In genomic region chr1:119420189-119420983, GRCm38 (mm10) we compare ENCODE assay signal across 8 mouse cellular contexts. TPM values are rescaled to one million over a fixed set of nuclear protein-coding genes. Genes with fewer than 3 reads are reported as not detected.
DNase-seq lines count a peak whose midpoint lies in the region; ATAC-seq and TF ChIP-seq lines count a peak whose summit lies in the region.

No protein-coding gene starts in this region.

- no peaks in the 10 kb centered on the region for H3K9me3 ChIP-seq in kidney, postnatal 0 days (replicated peaks; ENCODE audit: low read length)
- H3K9me3 ChIP-seq in forebrain, embryonic 12.5 days, result no peaks in the 10 kb centered on the region
- no peaks in the 10 kb centered on the region for H3K9me3 ChIP-seq in liver, embryonic 11.5 days (ENCODE audit: control insufficient read depth, low read length)

- peak overlapping the region; percentile 57 for H3K4me3 ChIP-seq in kidney, postnatal 0 days (replicated peaks; ENCODE audit: low read depth, low read length)
- peak overlapping the region; percentile 64 for H3K4me3 ChIP-seq in forebrain, embryonic 12.5 days (replicated peaks)
- H3K4me3 ChIP-seq in liver, embryonic 11.5 days (ENCODE audit: low read depth, low read length), result peak overlapping the region; percentile 60

- peak overlapping the region; percentile 98 for H3K4me2 ChIP-seq in kidney, postnatal 0 days (ENCODE audit: low read length)
- H3K4me2 ChIP-seq in forebrain, embryonic 12.5 days, result peak overlapping the region; percentile 97
- peak overlapping the region; percentile 86 for H3K4me2 ChIP-seq in liver, embryonic 11.5 days

- no peak for ATAC-seq in kidney, postnatal 0 days (replicated peaks; ENCODE audit: low FRiP score, low read depth)
- peak; percentile 7; the same call in 1 of the 2 replicates for ATAC-seq in forebrain, embryonic 12.5 days (ENCODE audit: low FRiP score)
- ATAC-seq in liver, embryonic 11.5 days (replicated peaks; ENCODE audit: low FRiP score), result no peak

- H3K27me3 ChIP-seq in kidney, postnatal 0 days (ENCODE audit: insufficient read depth, low read length), result peaks cover 55% of the 10 kb centered on the region
- H3K27me3 ChIP-seq in forebrain, embryonic 12.5 days, result peaks cover 90% of the 10 kb centered on the region
- peaks cover 84% of the 10 kb centered on the region for H3K27me3 ChIP-seq in liver, embryonic 11.5 days (replicated peaks; ENCODE audit: control insufficient read depth, insufficient read depth, low read length)

- peaks cover 14% of the 10 kb centered on the region for H3K4me1 ChIP-seq in kidney, postnatal 0 days (replicated peaks; ENCODE audit: insufficient read depth, low read length)
- H3K4me1 ChIP-seq in forebrain, embryonic 12.5 days, result peaks cover 45% of the 10 kb centered on the region
- peaks cover 6% of the 10 kb centered on the region; the same call in 1 of the 2 replicates for H3K4me1 ChIP-seq in liver, embryonic 11.5 days (replicated peaks; ENCODE audit: control insufficient read depth, insufficient read depth, low read length)

- no peak overlapping the region for H3K27ac ChIP-seq in kidney, postnatal 0 days
- no peak overlapping the region for H3K27ac ChIP-seq in forebrain, embryonic 12.5 days
- no peak overlapping the region for H3K27ac ChIP-seq in liver, embryonic 11.5 days (ENCODE audit: low read depth, low read length)

- TF ChIP-seq CTCF in kidney, postnatal 0 days (IDR thresholded peaks at IDR 0.05; ENCODE audit: low read depth), result no peak

- no peaks in the 10 kb centered on the region for H3K36me3 ChIP-seq in kidney, postnatal 0 days (ENCODE audit: insufficient read depth, low read length)
- no peaks in the 10 kb centered on the region for H3K36me3 ChIP-seq in forebrain, embryonic 12.5 days (replicated peaks)
- H3K36me3 ChIP-seq in liver, embryonic 11.5 days (ENCODE audit: control insufficient read depth, insufficient read depth, low read length), result no peaks in the 10 kb centered on the region

- 2% methylated on average over 73 of the region's 76 CpGs for WGBS in kidney, postnatal 0 days
- WGBS in forebrain, embryonic 12.5 days, result 1% methylated on average over 76 of the region's 76 CpGs
- 4% methylated on average over 73 of the region's 76 CpGs for WGBS in liver, embryonic 11.5 days

- 0 out of 2 replicates have a peak overlapping the region, but pooled peaks have one; percentile 49 for H3K9ac ChIP-seq in kidney, postnatal 0 days (ENCODE audit: low read depth, low read length)
- H3K9ac ChIP-seq in forebrain, embryonic 12.5 days, result peak overlapping the region; percentile 71
- H3K9ac ChIP-seq in liver, embryonic 11.5 days (ENCODE audit: low read depth, low read length), result no peak overlapping the region

- peak; percentile 14 for DNase-seq in kidney, postnatal 0 days (ENCODE audit: low spot score)
- no peak for DNase-seq in kidney, postnatal 14 days
- DNase-seq in R1 (ENCODE audit: low read depth, low spot score), result peak; percentile 47
- no peak for DNase-seq in liver, embryonic 11.5 days (ENCODE audit: low spot score)
- DNase-seq in right cerebral cortex, postnatal 25 days, result peak; percentile 47
- no peak for DNase-seq in urinary bladder, postnatal 4 days (ENCODE audit: low spot score in 2 of 2)
- no peak for DNase-seq in adrenal gland, postnatal 4 days (ENCODE audit: low spot score in 2 of 2)

RNA-seq across cellular contexts. Expression of gene Inhbb, which starts 1.7 kb away (rescaled TPM):
- 0.40 and 0.55 TPM in 2 replicates for polyA plus RNA-seq in kidney, postnatal 0 days (2015; fragmentation: Nextera tagmentation; extraction: Ambion mirVana)
- 1.8 and 2.3 TPM in 2 replicates for polyA plus RNA-seq in forebrain, embryonic 12.5 days (2016; fragmentation: Nextera tagmentation; extraction: Ambion mirVana)
- polyA plus RNA-seq in liver, embryonic 11.5 days (2014; fragmentation: Nextera tagmentation; extraction: Ambion mirVana), result 0.06 and 0.11 TPM in 2 replicates
- 1 to 10 TPM; 4.2 to 5.0 TPM for total RNA-seq in adrenal gland, postnatal 4 days (2021)

Comparison
In these comparisons a context has a peak if more than half of its experiments do, and no peak if none do; other contexts are left out.
1. DNase-seq: peak in kidney, postnatal 0 days (single experiment), R1 (single experiment) and right cerebral cortex, postnatal 25 days (single experiment); none in kidney, postnatal 14 days (single experiment), liver, embryonic 11.5 days (single experiment), urinary bladder, postnatal 4 days (0 of 2) and adrenal gland, postnatal 4 days (0 of 2).
2. Peak in every context shown above with its lines, with median percentiles within 50 percentile points of each other: H3K4me2 ChIP-seq and H3K4me3 ChIP-seq.